Mouse (Mus musculus): ENCODE results near the gene Grid2ip.

Grid2ip gene

DNA sequence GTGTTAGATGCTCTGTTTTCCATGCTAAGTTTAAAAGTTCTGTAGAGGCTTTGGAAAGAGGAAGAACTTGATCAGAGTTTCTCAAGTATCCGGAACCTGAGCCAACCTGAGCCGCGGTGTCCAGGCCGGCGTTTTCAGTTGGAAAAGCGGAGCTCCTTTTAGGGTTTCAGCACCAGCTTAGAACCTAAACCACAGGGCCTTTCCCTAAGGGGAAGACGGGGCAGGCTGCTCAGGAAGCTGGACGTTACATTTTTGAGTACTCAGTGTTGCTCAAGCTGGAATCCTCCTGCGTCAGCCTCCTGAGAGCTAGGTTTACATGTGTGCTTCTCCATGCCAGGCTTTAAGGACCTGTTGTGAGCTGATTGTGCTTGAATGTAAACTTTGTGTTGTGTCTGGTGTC is 49.4 kb downstream of the Grid2ip start:
- ATAC-seq (ENCODE audit: insufficient number of reproducible peaks, low FRiP score, low TSS enrichment) = no peak

DNA sequence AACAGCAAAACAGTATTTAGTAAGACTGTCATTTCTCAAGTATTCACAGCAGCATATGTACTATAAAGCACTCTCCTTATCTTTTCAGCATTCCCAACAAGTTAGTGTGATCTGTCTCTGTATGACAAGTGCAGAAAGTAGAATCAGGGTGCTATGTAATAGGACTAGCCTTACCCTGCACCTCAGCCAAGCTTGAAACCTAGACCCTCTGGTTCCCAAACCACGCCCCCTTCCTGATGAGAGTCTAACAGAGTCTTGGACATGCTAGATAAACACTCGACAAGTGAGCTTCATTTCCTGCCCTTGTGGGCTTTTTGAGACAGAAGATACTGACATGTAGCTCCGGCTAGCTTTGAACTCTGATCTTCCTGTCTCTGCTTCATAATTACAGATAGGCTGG is 52.1 kb downstream of the Grid2ip start:
- no peak for ATAC-seq (ENCODE audit: insufficient number of reproducible peaks, low FRiP score, low TSS enrichment)

DNA sequence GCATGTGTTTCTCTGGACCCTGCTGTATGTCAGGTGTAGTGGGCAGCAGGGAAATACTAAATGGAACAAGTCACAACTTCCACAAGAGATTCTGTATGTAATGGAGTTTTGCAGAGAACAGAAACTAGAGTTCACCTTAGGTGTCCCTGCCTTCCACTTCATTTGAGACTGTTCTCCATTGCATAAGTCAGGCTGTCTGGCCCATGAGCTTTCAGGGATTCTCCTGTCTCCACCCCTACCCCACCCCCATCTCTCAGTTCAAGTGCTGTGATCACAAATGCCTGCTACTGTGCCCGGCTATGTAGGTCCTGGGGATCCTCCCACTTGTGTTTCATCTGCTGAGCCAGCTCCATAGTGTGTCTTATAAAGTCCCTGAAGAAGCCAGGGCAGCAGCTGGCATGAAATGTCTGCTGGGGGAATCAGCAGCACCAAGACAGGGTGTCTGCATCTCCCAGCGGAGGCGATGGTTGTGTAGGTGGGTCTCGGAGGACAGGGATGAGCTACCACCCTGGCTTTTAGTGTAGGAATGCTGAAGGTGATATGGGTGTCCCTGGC is 53.8 kb downstream of the Grid2ip start:
- no peak for ATAC-seq (ENCODE audit: insufficient number of reproducible peaks, low FRiP score, low TSS enrichment)

DNA sequence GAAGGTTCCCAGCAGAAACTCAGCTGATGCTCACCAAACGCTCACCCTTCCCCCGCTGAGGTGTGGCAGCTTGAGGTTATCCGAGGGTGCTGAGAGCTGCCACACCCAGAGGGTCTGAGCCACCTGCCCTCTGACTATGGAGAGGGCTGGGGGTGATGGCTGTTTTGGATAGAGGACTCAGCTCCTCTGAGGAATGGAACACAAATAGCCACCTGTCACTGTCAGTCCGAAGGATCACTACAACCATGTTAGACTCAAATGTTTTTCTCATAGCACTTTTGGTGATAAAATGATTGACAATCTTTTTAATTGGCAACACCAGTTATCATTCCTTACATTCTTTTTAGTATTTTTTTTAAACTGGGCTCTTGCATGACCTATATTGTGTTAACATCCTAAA is 64.3 kb downstream of the Grid2ip start:
- ATAC-seq (ENCODE audit: insufficient number of reproducible peaks, low FRiP score, low TSS enrichment) = no peak

DNA sequence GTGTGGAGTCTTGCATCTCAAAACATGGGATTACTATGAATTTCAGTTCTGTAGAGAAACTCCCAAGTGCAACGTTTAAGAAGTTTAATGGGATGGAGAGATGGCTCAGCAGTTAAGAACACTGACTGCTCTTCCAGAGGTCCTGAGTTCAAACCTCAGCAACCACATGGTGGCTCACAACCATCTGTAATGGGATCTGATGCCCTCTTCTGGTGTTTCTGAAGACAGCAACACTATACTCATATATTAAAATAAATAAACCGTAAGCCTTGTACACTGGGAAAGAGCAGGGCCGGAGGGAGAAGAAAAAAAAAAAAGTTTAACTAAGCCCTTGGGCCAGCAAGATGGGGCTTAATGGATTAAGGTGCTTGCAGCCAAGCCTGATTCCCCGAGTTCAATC is 65.9 kb downstream of the Grid2ip start:
- no peak for ATAC-seq (ENCODE audit: insufficient number of reproducible peaks, low FRiP score, low TSS enrichment)

DNA sequence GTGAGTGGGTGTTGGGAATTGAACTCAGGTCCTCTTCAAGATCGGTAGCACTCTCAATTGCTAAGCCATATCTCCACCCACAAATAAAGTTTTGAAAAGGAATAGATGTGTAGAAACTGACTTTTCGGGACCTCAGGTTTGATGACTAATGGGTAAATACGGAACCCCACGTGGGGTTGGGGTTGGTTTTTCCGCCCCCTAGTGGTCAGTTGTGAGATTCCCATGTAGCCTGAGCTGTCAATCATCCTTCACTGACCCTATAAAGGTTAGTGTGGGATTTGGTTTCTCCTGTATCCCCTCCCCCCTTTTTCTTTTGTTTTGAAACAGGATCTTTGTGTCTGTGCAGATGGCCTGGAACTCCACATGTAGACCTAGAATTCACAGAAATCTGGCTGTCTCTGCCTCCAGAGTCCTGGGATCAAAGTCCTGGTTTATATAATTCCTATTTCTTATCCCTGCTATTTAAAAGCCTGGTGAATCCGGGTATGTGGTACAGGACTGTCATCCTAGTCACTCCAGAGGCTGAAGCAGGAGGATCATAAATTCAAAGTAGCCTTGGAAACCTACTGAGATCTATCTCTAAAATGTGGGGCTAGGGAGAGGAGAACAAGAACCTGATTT is 66.9 kb downstream of the Grid2ip start:
- ATAC-seq (ENCODE audit: insufficient number of reproducible peaks, low FRiP score, low TSS enrichment) = no peak

DNA sequence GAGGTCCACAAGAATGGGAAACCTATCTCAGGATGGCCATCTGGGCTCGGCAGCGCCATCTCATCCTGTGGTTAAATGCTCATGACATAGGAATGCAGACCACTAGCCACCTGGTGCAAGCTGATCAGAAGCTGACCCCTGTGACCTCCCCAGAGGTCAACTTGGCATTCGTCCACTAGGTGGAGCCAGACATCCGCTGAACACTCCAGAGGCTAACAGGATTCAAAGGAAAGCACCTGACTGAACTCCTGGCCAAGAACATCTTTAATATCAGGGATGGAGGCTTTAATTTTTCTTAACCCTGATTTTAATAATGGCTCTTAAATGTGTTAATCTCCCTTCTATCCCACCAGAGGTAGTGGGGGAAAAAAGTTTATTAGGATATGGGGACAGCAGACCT is 77.3 kb downstream of the Grid2ip start:
- no peak for ATAC-seq (ENCODE audit: insufficient number of reproducible peaks, low FRiP score, low TSS enrichment)

DNA sequence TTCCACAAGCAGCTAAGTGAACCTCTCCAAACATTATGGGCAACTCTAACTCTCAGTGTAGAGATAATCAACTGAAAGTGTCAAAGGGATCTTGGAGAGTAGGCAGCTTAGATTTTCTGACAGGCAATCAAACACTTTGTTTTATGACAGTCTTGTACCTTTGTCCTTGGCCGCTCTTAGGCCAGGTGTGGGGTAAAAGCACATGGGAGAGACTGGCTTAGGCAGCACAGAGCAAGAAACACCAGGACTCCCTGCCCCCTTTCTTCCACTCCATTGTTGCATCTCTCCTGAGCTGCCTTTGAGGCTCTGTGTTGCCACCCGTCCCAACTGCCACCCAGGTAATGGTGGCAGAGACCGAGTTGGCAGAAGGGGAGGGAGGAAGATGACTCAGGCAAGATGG is 84.2 kb downstream of the Grid2ip start:
- ATAC-seq (ENCODE audit: insufficient number of reproducible peaks, low FRiP score, low TSS enrichment) = no peak

DNA sequence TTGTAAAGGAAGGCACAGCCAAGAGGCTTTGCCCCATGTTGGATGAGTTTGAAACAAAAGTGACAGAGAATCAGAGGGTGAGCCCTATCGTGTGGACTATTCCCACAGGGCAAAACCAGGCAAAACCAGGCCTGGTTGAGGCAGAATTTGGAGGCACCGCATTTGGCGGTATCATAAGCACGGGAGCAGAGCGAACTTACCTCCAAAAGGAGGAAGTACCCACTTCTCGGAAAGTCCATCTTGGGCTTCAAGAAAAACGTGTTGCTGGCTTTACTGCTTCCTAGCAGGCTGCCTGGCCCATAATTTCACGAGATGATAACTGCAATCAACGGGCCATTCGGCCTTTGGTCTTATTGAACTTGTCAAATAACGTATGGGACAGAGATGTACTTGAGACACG is 84.6 kb downstream of the Grid2ip start:
- ATAC-seq (ENCODE audit: insufficient number of reproducible peaks, low FRiP score, low TSS enrichment) = no peak

Measured in cerebellum, adult (tissue).